Mouse (Mus musculus): ENCODE data around the gene Nfxl1. TPM values are rescaled to one million over a fixed set of nuclear protein-coding genes. Genes with fewer than 3 reads are reported as not detected.
"Not testable (repeated sequence)": the region's sequence is repeated elsewhere in the genome, so short reads cannot be mapped to it uniquely, and the experiment has no call there.

Gene Nfxl1
- polyA plus RNA-seq, 1 experiment from 2014 or later: 26.2 TPM

- H3K4me2 ChIP-seq (ENCODE audit: low read depth); H3K4me1 ChIP-seq (ENCODE audit: control insufficient read depth, insufficient read depth, low read length); H3K4me3 ChIP-seq (ENCODE audit: low read depth, low read length); H3K9ac ChIP-seq (ENCODE audit: low read length); H3K9me3 ChIP-seq (ENCODE audit: control insufficient read depth, low read length); H3K36me3 ChIP-seq (ENCODE audit: control insufficient read depth, insufficient read depth, low read length); H3K27ac ChIP-seq (ENCODE audit: low read depth, low read length); H3K27me3 ChIP-seq (ENCODE audit: control insufficient read depth, insufficient read depth, low read length): not testable (repeated sequence)
- DNase-seq (ENCODE audit: low spot score): peak; percentile 35
- WGBS: 56% methylated on average over 10 of the region's 10 CpGs
- ATAC-seq (ENCODE audit: insufficient read depth, low FRiP score, low TSS enrichment): peak; percentile 29; the same call in 1 of the 2 replicates
Observed at GRCm38 (mm10) chr5:72579599-72579998, 20.1 kb upstream of the Nfxl1 start.

GRCm38 (mm10) chr5:72565621-72566020, 6.1 kb upstream of the Nfxl1 start:
- Histone ChIP-seq H3K27me3 (ENCODE audit: control insufficient read depth, insufficient read depth, low read length) (no peaks in the 10 kb centered on the region), H3K4me2 (ENCODE audit: low read depth) (no peak overlapping the region), H3K9me3 (ENCODE audit: control insufficient read depth, low read length) (peaks cover 4% of the 10 kb centered on the region; the same call in 1 of the 2 replicates), H3K36me3 (ENCODE audit: control insufficient read depth, insufficient read depth, low read length) (no peaks in the 10 kb centered on the region), H3K27ac (ENCODE audit: low read depth, low read length) (no peak overlapping the region), H3K4me3 (ENCODE audit: low read depth, low read length) (no peak overlapping the region), H3K4me1 (ENCODE audit: control insufficient read depth, insufficient read depth, low read length) (no peaks in the 10 kb centered on the region), H3K9ac (ENCODE audit: low read length) (no peak overlapping the region)
- WGBS: 88% methylated on average over 5 of the region's 5 CpGs
- DNase-seq (ENCODE audit: low spot score): no peak
- ATAC-seq (ENCODE audit: insufficient read depth, low FRiP score, low TSS enrichment): no peak

- not testable (repeated sequence) for H3K9ac ChIP-seq (ENCODE audit: low read length); H3K4me3 ChIP-seq (ENCODE audit: low read depth, low read length); H3K27ac ChIP-seq (ENCODE audit: low read depth, low read length); ATAC-seq (ENCODE audit: insufficient read depth, low FRiP score, low TSS enrichment); H3K4me1 ChIP-seq (ENCODE audit: control insufficient read depth, insufficient read depth, low read length); H3K36me3 ChIP-seq (ENCODE audit: control insufficient read depth, insufficient read depth, low read length); H3K27me3 ChIP-seq (ENCODE audit: control insufficient read depth, insufficient read depth, low read length); DNase-seq (ENCODE audit: low spot score); H3K9me3 ChIP-seq (ENCODE audit: control insufficient read depth, low read length); H3K4me2 ChIP-seq (ENCODE audit: low read depth)
- WGBS: 94% methylated on average over 2 of the region's 2 CpGs
Observed at GRCm38 (mm10) chr5:72563183-72563582, 3.7 kb upstream of the Nfxl1 start.

GRCm38 (mm10) chr5:72560976-72561628, 1.6 kb upstream of the Nfxl1 start:
- 80% methylated on average over 3 of the region's 3 CpGs for WGBS
- H3K9ac ChIP-seq (ENCODE audit: low read length): no peak overlapping the region

GRCm38 (mm10) chr5:72558716-72559526, 563 bp downstream of the Nfxl1 start:
- Histone ChIP-seq H3K36me3 (ENCODE audit: control insufficient read depth, insufficient read depth, low read length) (no peaks in the 10 kb centered on the region), H3K27ac (ENCODE audit: low read depth, low read length) (peak overlapping the region; percentile 63), H3K4me3 (ENCODE audit: low read depth, low read length) (peak overlapping the region; percentile 87), H3K9ac (ENCODE audit: low read length) (peak overlapping the region; percentile 82), H3K4me1 (ENCODE audit: control insufficient read depth, insufficient read depth, low read length) (no peaks in the 10 kb centered on the region; the same call in 1 of the 2 replicates), H3K9me3 (ENCODE audit: control insufficient read depth, low read length) (no peaks in the 10 kb centered on the region), H3K27me3 (ENCODE audit: control insufficient read depth, insufficient read depth, low read length) (no peaks in the 10 kb centered on the region), H3K4me2 (ENCODE audit: low read depth) (peak overlapping the region; percentile 90)
- peak; percentile 60 for DNase-seq (ENCODE audit: low spot score)
- under 1% methylated on average over 54 of the region's 57 CpGs for WGBS
- ATAC-seq (ENCODE audit: insufficient read depth, low FRiP score, low TSS enrichment): peak; percentile 78

More at GRCm38 (mm10) chr5:72560976-72561628, 1.6 kb upstream of the Nfxl1 start:
- no peaks in the 10 kb centered on the region; the same call in 1 of the 2 replicates for H3K4me1 ChIP-seq (ENCODE audit: control insufficient read depth, insufficient read depth, low read length)
- H3K9me3 ChIP-seq (ENCODE audit: control insufficient read depth, low read length): no peaks in the 10 kb centered on the region
- no peaks in the 10 kb centered on the region for H3K27me3 ChIP-seq (ENCODE audit: control insufficient read depth, insufficient read depth, low read length)
- no peak overlapping the region for H3K4me2 ChIP-seq (ENCODE audit: low read depth)
- no peaks in the 10 kb centered on the region for H3K36me3 ChIP-seq (ENCODE audit: control insufficient read depth, insufficient read depth, low read length)
- no peak overlapping the region for H3K4me3 ChIP-seq (ENCODE audit: low read depth, low read length)
- ATAC-seq (ENCODE audit: insufficient read depth, low FRiP score, low TSS enrichment) (no peak), DNase-seq (ENCODE audit: low spot score) (no peak)
- H3K27ac ChIP-seq (ENCODE audit: low read depth, low read length): no peak overlapping the region

- Histone ChIP-seq H3K4me3 (ENCODE audit: low read depth, low read length) (no peak overlapping the region), H3K4me1 (ENCODE audit: control insufficient read depth, insufficient read depth, low read length) (no peaks in the 10 kb centered on the region; the same call in 1 of the 2 replicates), H3K9ac (ENCODE audit: low read length) (no peak overlapping the region), H3K27me3 (ENCODE audit: control insufficient read depth, insufficient read depth, low read length) (no peaks in the 10 kb centered on the region), H3K4me2 (ENCODE audit: low read depth) (no peak overlapping the region), H3K9me3 (ENCODE audit: control insufficient read depth, low read length) (no peaks in the 10 kb centered on the region), H3K27ac (ENCODE audit: low read depth, low read length) (no peak overlapping the region), H3K36me3 (ENCODE audit: control insufficient read depth, insufficient read depth, low read length) (no peaks in the 10 kb centered on the region)
- WGBS: 89% methylated on average over 3 of the region's 3 CpGs
- no peak for DNase-seq (ENCODE audit: low spot score)
- ATAC-seq (ENCODE audit: insufficient read depth, low FRiP score, low TSS enrichment): no peak
Observed at GRCm38 (mm10) chr5:72556245-72556644, 3.2 kb downstream of the Nfxl1 start.

GRCm38 (mm10) chr5:72551209-72551608, 8.3 kb downstream of the Nfxl1 start:
- no peaks in the 10 kb centered on the region for H3K36me3 ChIP-seq (ENCODE audit: control insufficient read depth, insufficient read depth, low read length)
- H3K4me1 ChIP-seq (ENCODE audit: control insufficient read depth, insufficient read depth, low read length): no peaks in the 10 kb centered on the region
- ATAC-seq (ENCODE audit: insufficient read depth, low FRiP score, low TSS enrichment): no peak
- H3K9me3 ChIP-seq (ENCODE audit: control insufficient read depth, low read length): no peaks in the 10 kb centered on the region
- H3K9ac ChIP-seq (ENCODE audit: low read length): no peak overlapping the region
- no peak overlapping the region for H3K4me2 ChIP-seq (ENCODE audit: low read depth)
- 96% methylated on average over 3 of the region's 3 CpGs for WGBS
- H3K4me3 ChIP-seq (ENCODE audit: low read depth, low read length): no peak overlapping the region
- H3K27ac ChIP-seq (ENCODE audit: low read depth, low read length): no peak overlapping the region
- DNase-seq (ENCODE audit: low spot score): no peak
- H3K27me3 ChIP-seq (ENCODE audit: control insufficient read depth, insufficient read depth, low read length): no peaks in the 10 kb centered on the region

- H3K27me3 ChIP-seq (ENCODE audit: control insufficient read depth, insufficient read depth, low read length): no peaks in the 10 kb centered on the region
- ATAC-seq (ENCODE audit: insufficient read depth, low FRiP score, low TSS enrichment): no peak
- H3K4me2 ChIP-seq (ENCODE audit: low read depth): no peak overlapping the region
- DNase-seq (ENCODE audit: low spot score): no peak
- H3K4me1 ChIP-seq (ENCODE audit: control insufficient read depth, insufficient read depth, low read length): no peaks in the 10 kb centered on the region
- H3K36me3 ChIP-seq (ENCODE audit: control insufficient read depth, insufficient read depth, low read length): peaks cover 11% of the 10 kb centered on the region
- H3K9ac ChIP-seq (ENCODE audit: low read length): no peak overlapping the region
- WGBS: 94% methylated on average over 3 of the region's 3 CpGs
- no peaks in the 10 kb centered on the region for H3K9me3 ChIP-seq (ENCODE audit: control insufficient read depth, low read length)
- no peak overlapping the region for H3K27ac ChIP-seq (ENCODE audit: low read depth, low read length)
- no peak overlapping the region for H3K4me3 ChIP-seq (ENCODE audit: low read depth, low read length)
Observed at GRCm38 (mm10) chr5:72528896-72529295, 30.6 kb downstream of the Nfxl1 start.
